In the genomic region with DNA sequence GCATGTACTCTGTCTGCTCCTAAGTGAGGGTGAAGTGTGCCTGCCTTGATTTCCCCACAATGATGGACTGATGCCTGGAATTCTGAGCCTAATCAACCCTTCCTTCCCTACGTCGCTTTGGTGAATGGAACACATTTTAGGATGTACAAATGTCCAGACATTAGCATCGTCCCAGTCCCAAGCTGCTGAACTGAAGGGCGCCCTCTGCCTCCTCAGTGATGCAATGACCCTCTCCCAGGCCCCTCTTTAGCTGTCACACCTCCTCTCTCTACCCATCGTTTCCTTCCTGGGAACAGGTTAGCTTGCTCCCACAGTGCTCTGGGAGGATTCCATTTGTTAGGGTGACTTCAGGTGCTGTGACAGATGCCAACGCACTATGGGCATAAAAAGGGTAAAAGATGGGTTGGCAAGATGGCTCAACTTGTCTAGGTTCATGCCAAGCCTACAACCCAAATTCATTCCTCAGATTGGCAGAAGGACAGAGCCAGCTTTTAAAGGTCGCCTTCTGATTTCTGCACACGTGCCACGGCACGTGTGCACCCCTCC, we compare ENCODE assay signal across 21 mouse cellular contexts.
DNase-seq lines count a peak whose midpoint lies in the region; ATAC-seq and TF ChIP-seq lines count a peak whose summit lies in the region.
"Had no signal": no experiment of that assay in that cellular context is flagged by ENCODE, and none has a peak within 500 bp of the region (broad histone marks: within the 10 kb centered on the region; RNA-seq: fewer than 3 reads in every experiment).

No protein-coding gene starts in this region.

- H3K4me3 ChIP-seq in liver, postnatal 0 days (ENCODE audit: low read depth, low read length) = no peak overlapping the region
- no peak overlapping the region for H3K4me3 ChIP-seq in liver, embryonic 11.5 days (ENCODE audit: low read depth, low read length)
- H3K4me3 ChIP-seq: embryonic facial prominence, embryonic 15.5 days; hindbrain, embryonic 10.5 days; kidney, embryonic 15.5 days; stomach, embryonic 15.5 days had no signal

- no peak overlapping the region for H3K27ac ChIP-seq in liver, postnatal 0 days (ENCODE audit: low read depth)
- H3K27ac ChIP-seq in liver, embryonic 11.5 days (ENCODE audit: low read depth, low read length) = no peak overlapping the region
- H3K27ac ChIP-seq: embryonic facial prominence, embryonic 15.5 days; hindbrain, embryonic 10.5 days; kidney, embryonic 15.5 days; macrophage; stomach, embryonic 15.5 days had no signal

- H3K9me3 ChIP-seq in liver, postnatal 0 days (ENCODE audit: low read length) = no peaks in the 10 kb centered on the region
- no peaks in the 10 kb centered on the region for H3K9me3 ChIP-seq in liver, embryonic 11.5 days (ENCODE audit: control insufficient read depth, low read length)
- H3K9me3 ChIP-seq: embryonic facial prominence, embryonic 15.5 days; hindbrain, embryonic 10.5 days; stomach, embryonic 15.5 days had no signal

- no peak for TF ChIP-seq EP300 in liver, postnatal 0 days (IDR thresholded peaks at IDR 0.05; ENCODE audit: low read depth)

- DNase-seq in cerebellum, adult 11 months = peak; percentile 26
- DNase-seq in cerebellum, postnatal 4 days (ENCODE audit: low spot score in 2 of 2) = no peak
- DNase-seq in liver, postnatal 0 days = no peak
- DNase-seq in liver, embryonic 11.5 days (ENCODE audit: low spot score) = no peak
- DNase-seq in brain, adult 2 months (ENCODE audit: low read depth, low spot score) = peak; percentile 87
- DNase-seq in cerebellum, postnatal 36 days = peak; percentile 24 to 27
- DNase-seq in adipocyte (ENCODE audit: low spot score) = no peak
- no peak for DNase-seq in layer of hippocampus, adult 11-12 months (ENCODE audit: low spot score)
- DNase-seq: adrenal gland, postnatal 36 days; layer of hippocampus, postnatal 36 days; liver; lung, adult 2 months; right cerebral cortex, postnatal 14 days had no signal

- no peaks in the 10 kb centered on the region for H3K27me3 ChIP-seq in liver, postnatal 0 days (ENCODE audit: insufficient read depth, low read length)
- H3K27me3 ChIP-seq in liver, embryonic 11.5 days (replicated peaks; ENCODE audit: control insufficient read depth, insufficient read depth, low read length) = no peaks in the 10 kb centered on the region
- H3K27me3 ChIP-seq: embryonic facial prominence, embryonic 15.5 days; kidney, embryonic 15.5 days; stomach, embryonic 15.5 days had no signal

- H3K4me2 ChIP-seq in liver, postnatal 0 days (ENCODE audit: low read depth, low read length) = no peak overlapping the region
- H3K4me2 ChIP-seq in liver, embryonic 11.5 days = no peak overlapping the region
- H3K4me2 ChIP-seq: embryonic facial prominence, embryonic 15.5 days; kidney, embryonic 15.5 days; stomach, embryonic 15.5 days had no signal

- ATAC-seq in liver, postnatal 0 days = no peak
- ATAC-seq in liver, embryonic 11.5 days (replicated peaks; ENCODE audit: low FRiP score) = no peak
- ATAC-seq: CD4-positive, CD25-positive, alpha-beta regulatory T cell, adult 4 months; inflammation-experienced regulatory T-cells, adult 6 months; midbrain, embryonic 16.5 days had no signal

- no peaks in the 10 kb centered on the region for H3K4me1 ChIP-seq in liver, postnatal 0 days (ENCODE audit: insufficient read depth)
- no peaks in the 10 kb centered on the region for H3K4me1 ChIP-seq in liver, embryonic 11.5 days (replicated peaks; ENCODE audit: control insufficient read depth, insufficient read depth, low read length)
- H3K4me1 ChIP-seq: embryonic facial prominence, embryonic 15.5 days; kidney, embryonic 15.5 days; stomach, embryonic 15.5 days had no signal

- 61% methylated on average over 10 of the region's 10 CpGs for WGBS in liver, postnatal 0 days (ENCODE audit: insufficient replicate concordance)
- 69% methylated on average over 10 of the region's 10 CpGs for WGBS in liver, embryonic 11.5 days

- no peaks in the 10 kb centered on the region for H3K36me3 ChIP-seq in liver, postnatal 0 days (replicated peaks; ENCODE audit: insufficient read depth, low read length)
- no peaks in the 10 kb centered on the region for H3K36me3 ChIP-seq in liver, embryonic 11.5 days (ENCODE audit: control insufficient read depth, insufficient read depth, low read length)
- H3K36me3 ChIP-seq: embryonic facial prominence, embryonic 15.5 days; hindbrain, embryonic 10.5 days; kidney, embryonic 15.5 days; stomach, embryonic 15.5 days had no signal

- TF ChIP-seq CTCF in liver, postnatal 0 days (IDR thresholded peaks at IDR 0.05; ENCODE audit: low read depth) = 0 out of 2 replicates have a peak, but pooled peaks have one; percentile 20

- H3K9ac ChIP-seq in liver, postnatal 0 days (replicated peaks) = no peak overlapping the region
- no peak overlapping the region for H3K9ac ChIP-seq in liver, embryonic 11.5 days (ENCODE audit: low read depth, low read length)
- H3K9ac ChIP-seq: embryonic facial prominence, embryonic 15.5 days; kidney, embryonic 15.5 days; stomach, embryonic 15.5 days had no signal

Comparison
In these comparisons a context has a peak if more than half of its experiments do, and no peak if none do; other contexts are left out.
1. DNase-seq: peak in cerebellum, adult 11 months (single experiment), brain, adult 2 months (single experiment) and cerebellum, postnatal 36 days (2 of 2); none in cerebellum, postnatal 4 days (0 of 2), liver, postnatal 0 days (single experiment), liver, embryonic 11.5 days (single experiment), adipocyte (single experiment) and layer of hippocampus, adult 11-12 months (single experiment).